Mouse (Mus musculus): Measurements from ENCODE around the gene Slc12a3. TPM values are rescaled to one million over a fixed set of nuclear protein-coding genes. Genes with fewer than 3 reads are reported as not detected.
A peak's percentile ranks its signal among the peaks of the same experiment; 100 is the strongest.
"Not testable (repeated sequence)": the region's sequence is repeated elsewhere in the genome, so short reads cannot be mapped to it uniquely, and the experiment has no call there.

Slc12a3 gene
- polyA plus RNA-seq, 1 experiment from 2014 or later: 0.19 TPM

DNA sequence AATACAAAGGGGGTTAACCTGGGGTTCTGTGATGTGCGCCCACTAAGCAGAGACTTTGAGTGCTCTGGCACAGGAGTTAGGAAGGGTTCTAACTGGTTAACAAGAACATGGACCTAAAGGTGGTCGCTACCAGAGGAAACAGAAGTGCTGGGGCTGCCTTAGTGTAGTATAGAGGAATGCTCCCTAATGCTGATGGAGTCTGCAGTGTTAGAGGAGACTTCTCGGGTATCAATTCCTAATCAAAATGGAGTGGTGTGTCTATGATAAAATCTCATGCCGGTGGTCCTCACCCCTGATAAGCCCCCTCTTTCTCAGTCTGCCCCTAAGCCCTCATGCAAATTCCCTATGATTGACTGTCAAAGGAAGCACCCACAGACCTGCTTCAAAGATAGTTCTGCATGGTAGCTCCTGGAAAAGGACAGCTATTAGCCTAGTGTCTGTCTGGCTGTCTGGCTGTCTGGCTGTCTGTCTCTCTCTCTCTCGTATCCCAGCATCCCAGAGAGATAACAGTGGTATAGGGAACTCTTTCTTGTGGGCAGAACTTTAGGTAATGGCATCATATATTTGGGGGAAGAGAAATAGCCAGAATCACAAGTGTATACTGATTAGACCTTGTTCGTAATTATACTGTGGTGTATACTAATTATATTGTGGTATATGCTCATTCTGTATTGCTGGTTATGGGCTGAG, 67.0 kb downstream of the Slc12a3 start:
- Histone ChIP-seq H3K4me1 (replicated peaks) (no peaks in the 10 kb centered on the region), H3K27ac (no peak overlapping the region), H3K4me2 (no peak overlapping the region), H3K4me3 (no peak overlapping the region), H3K27me3 (no peaks in the 10 kb centered on the region), H3K9ac (no peak overlapping the region), H3K36me3 (peaks cover 75% of the 10 kb centered on the region), H3K9me3 (no peaks in the 10 kb centered on the region)
- whole genome bisulfite sequencing: 88% methylated on average over 6 of the region's 6 CpGs
- no peak for ATAC-seq (ENCODE audit: low FRiP score)

DNA sequence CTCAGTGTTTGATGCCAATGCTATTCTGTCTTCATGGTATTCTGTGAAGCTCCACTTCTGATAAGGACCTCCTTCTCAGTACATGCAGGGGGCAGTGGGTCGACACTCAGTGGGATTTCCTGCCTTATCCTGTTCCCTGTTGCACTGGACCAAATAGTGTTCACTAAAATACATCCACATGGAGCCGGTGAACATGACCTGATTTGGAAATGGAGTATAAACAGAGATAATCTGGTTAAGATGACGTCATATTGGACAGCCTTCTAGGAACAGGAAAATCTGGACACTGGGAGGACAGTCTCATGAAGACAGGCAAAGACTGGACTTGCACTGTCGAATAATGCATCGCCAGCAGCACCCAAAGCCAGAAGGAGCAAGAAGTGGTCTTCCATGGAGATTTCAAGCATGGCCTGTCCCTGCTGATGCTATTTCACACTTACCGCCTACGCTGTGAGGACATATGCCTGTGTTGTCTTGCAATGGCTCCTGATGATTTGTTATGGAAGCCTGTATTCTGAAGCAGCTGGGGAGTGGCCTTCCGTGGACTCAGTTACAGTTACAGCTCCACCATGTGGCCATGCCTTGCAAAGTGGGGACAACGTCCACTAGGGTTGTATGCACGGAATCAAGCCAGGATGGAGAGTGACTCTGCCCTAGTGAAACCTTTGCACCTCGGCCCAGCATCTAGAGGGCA, 68.1 kb downstream of the Slc12a3 start:
- H3K9ac ChIP-seq: no peak overlapping the region
- H3K27me3 ChIP-seq: no peaks in the 10 kb centered on the region
- ATAC-seq (ENCODE audit: low FRiP score): peak; percentile 43; the same call in 1 of the 2 replicates
- no peaks in the 10 kb centered on the region for H3K9me3 ChIP-seq
- H3K4me1 ChIP-seq (replicated peaks): no peaks in the 10 kb centered on the region
- H3K36me3 ChIP-seq: peaks cover 64% of the 10 kb centered on the region
- no peak overlapping the region for H3K4me3 ChIP-seq
- no peak overlapping the region for H3K4me2 ChIP-seq
- 69% methylated on average over 11 of the region's 11 CpGs for WGBS
- H3K27ac ChIP-seq: no peak overlapping the region

DNA sequence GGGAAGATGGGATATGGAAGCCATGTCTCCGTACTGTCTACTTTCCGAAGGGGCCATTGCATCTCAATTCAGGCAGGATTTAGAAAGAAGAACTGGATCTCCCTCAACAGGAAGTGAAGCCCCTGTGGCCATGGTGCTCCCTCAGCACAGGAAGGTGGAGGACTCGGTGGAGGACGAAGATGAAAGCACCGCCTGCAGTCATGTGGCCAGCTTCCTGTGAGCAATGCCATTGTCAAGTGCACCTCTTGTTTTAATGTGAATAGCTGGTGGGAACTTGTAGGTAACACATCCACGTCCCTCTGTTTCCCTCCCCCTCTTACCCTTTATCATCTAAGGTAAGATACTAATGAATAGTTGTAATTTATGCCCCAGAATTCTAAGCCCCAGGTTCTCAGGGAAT, 69.6 kb downstream of the Slc12a3 start:
- peaks cover 51% of the 10 kb centered on the region for H3K36me3 ChIP-seq
- 86% methylated on average over 6 of the region's 6 CpGs for WGBS

DNA sequence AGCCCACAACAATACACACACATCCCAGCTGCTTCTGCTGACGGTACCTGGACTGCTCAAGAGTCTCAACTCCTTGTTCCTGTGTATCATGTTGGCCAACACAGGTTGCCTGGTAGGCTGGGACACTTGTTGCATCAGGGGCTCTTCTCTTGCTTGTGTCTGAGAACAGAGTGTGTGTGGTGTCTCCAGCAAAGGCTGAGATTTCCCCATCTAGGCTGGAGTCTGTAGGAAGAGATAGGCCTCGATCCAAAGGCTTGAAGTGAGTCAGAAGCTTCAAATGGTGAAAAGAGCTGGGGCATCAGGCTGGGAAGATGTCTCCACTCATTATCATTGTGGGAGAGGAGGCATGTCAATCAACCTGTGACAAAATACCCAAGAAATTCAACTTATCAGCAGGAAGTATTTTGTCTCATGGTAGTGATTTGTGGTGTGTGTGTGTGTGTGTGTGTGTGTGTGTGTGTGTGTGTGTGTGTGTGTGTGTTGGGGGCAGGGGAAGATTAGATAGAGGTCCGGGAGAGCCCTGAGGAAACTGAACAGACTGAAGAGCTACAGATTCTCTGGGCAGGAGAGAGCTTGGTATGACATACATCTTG, 70.5 kb downstream of the Slc12a3 start:
- ATAC-seq (ENCODE audit: low FRiP score): no peak
- Histone ChIP-seq H3K27me3 (no peaks in the 10 kb centered on the region), H3K27ac (no peak overlapping the region), H3K9me3 (no peaks in the 10 kb centered on the region), H3K9ac (no peak overlapping the region), H3K4me3 (no peak overlapping the region), H3K4me2 (no peak overlapping the region), H3K36me3 (peaks cover 44% of the 10 kb centered on the region), H3K4me1 (replicated peaks) (no peaks in the 10 kb centered on the region)
- 76% methylated on average over 3 of the region's 3 CpGs for WGBS

More for the DNA sequence above, 69.6 kb downstream of the Slc12a3 start:
- H3K4me1 ChIP-seq (replicated peaks): no peaks in the 10 kb centered on the region
- no peaks in the 10 kb centered on the region for H3K27me3 ChIP-seq
- H3K4me3 ChIP-seq: no peak overlapping the region
- no peak overlapping the region for H3K4me2 ChIP-seq
- no peak overlapping the region for H3K27ac ChIP-seq
- no peak for ATAC-seq (ENCODE audit: low FRiP score)
- no peaks in the 10 kb centered on the region for H3K9me3 ChIP-seq
- no peak overlapping the region for H3K9ac ChIP-seq

DNA sequence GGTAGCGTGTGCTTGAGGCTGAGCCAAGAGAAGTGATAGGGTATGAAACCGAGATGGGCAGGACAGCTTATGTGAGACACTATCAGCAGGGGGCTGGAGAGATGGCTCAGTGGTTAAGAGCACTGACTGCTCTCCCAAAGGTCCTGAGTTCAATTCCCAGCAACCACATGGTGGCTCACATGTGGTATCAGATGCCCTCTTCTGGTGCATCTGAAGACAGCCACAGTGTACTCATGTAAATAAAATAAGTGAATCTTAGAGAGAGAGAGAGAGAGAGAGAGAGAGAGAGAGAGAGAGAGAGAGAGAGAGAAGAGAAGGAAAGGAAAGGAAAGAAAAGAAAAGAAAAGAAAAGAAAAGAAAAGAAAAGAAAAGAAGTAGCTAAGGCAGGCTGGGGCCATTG, 71.0 kb downstream of the Slc12a3 start:
- not testable (repeated sequence) for H3K4me2 ChIP-seq; H3K9me3 ChIP-seq; H3K4me3 ChIP-seq; H3K9ac ChIP-seq; H3K27me3 ChIP-seq; H3K27ac ChIP-seq; ATAC-seq (ENCODE audit: low FRiP score); H3K4me1 ChIP-seq (replicated peaks)
- H3K36me3 ChIP-seq: peaks cover 39% of the 10 kb centered on the region
- 83% methylated on average over 2 of the region's 2 CpGs for WGBS

GRCm38 (mm10) chr8:94408443-94409080, 79.6 kb downstream of the Slc12a3 start:
- Histone ChIP-seq H3K9ac (no peak overlapping the region), H3K9me3 (no peaks in the 10 kb centered on the region), H3K4me1 (replicated peaks) (no peaks in the 10 kb centered on the region), H3K4me2 (no peak overlapping the region), H3K27ac (no peak overlapping the region), H3K4me3 (no peak overlapping the region), H3K36me3 (no peaks in the 10 kb centered on the region), H3K27me3 (no peaks in the 10 kb centered on the region)
- no peak for ATAC-seq (ENCODE audit: low FRiP score)
- WGBS: 72% methylated on average over 8 of the region's 8 CpGs

DNA sequence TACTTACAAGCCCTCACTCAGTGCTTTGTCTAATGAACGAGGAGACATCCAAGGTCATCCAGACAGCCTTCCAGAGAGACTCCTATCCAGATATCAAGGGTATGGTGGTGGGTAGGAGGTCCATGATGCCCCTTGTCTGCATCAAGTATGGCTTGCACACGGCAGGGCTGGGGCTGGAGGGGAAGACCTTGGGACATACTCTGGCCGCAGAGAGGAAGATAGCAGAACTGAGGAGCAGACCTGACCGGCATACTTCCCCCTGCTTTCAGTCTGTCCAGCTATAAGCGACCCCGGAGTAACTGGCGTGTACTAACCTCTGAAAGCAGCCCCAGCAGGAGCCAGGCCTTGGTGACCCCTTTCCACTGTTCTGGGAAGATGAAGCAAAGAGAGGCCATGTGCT, 80.5 kb downstream of the Slc12a3 start:
- Histone ChIP-seq H3K27ac (no peak overlapping the region), H3K4me3 (no peak overlapping the region), H3K27me3 (no peaks in the 10 kb centered on the region), H3K9ac (no peak overlapping the region), H3K36me3 (no peaks in the 10 kb centered on the region), H3K9me3 (no peaks in the 10 kb centered on the region), H3K4me2 (no peak overlapping the region), H3K4me1 (replicated peaks) (no peaks in the 10 kb centered on the region)
- 75% methylated on average over 7 of the region's 7 CpGs for WGBS
- no peak for ATAC-seq (ENCODE audit: low FRiP score)

GRCm38 (mm10) chr8:94412518-94412917, 83.5 kb downstream of the Slc12a3 start:
- Histone ChIP-seq H3K27ac (no peak overlapping the region), H3K9ac (no peak overlapping the region), H3K27me3 (no peaks in the 10 kb centered on the region), H3K4me3 (no peak overlapping the region), H3K4me1 (replicated peaks) (no peaks in the 10 kb centered on the region), H3K4me2 (no peak overlapping the region), H3K9me3 (no peaks in the 10 kb centered on the region), H3K36me3 (no peaks in the 10 kb centered on the region)
- 93% methylated on average over 6 of the region's 6 CpGs for WGBS
- no peak for ATAC-seq (ENCODE audit: low FRiP score)

DNA sequence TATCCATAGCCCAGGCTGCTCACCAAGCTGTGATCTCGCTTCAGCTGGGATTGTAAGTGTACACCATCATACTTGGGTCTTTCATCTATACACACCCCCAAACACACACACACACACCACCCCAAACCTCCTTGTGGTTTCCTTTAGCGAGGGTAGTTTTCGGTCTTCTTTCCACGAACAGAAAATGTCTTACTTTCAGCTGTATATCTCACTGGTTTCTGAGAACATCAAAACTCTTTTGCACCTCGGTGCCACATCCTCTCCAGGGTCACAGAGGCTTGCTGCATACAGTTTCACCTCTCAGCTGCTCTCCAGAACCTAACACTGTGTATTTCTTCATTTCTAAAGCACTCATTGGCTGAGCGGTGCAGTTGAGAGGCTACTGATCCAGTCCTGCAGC, 84.5 kb downstream of the Slc12a3 start:
- H3K4me1 ChIP-seq (replicated peaks): no peaks in the 10 kb centered on the region
- H3K9me3 ChIP-seq: no peaks in the 10 kb centered on the region
- WGBS: 93% methylated on average over 6 of the region's 6 CpGs
- no peaks in the 10 kb centered on the region for H3K27me3 ChIP-seq
- no peak for ATAC-seq (ENCODE audit: low FRiP score)
- no peak overlapping the region for H3K4me3 ChIP-seq
- no peak overlapping the region for H3K4me2 ChIP-seq
- no peak overlapping the region for H3K9ac ChIP-seq
- no peaks in the 10 kb centered on the region for H3K36me3 ChIP-seq
- H3K27ac ChIP-seq: no peak overlapping the region

DNA sequence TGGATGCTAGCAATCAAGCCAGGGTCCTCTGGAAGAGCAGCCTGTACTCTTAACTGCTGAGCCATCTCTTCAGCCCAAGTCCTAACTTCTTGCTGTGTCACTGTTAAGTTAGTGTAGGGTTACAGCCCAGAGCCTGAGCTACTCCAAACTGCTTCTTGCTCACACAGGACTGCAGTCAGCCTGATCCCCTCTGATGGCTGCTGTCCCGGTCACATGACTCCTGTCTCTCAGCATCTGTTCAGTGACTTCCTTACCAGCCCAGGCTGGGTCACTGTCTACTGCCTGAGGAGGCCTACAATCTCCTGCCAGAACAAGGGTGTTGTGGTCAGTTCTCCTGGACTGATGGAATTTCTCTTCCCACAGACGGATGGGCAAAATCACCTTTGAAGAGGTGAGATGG, 86.2 kb downstream of the Slc12a3 start:
- ATAC-seq (ENCODE audit: low FRiP score): no peak
- Histone ChIP-seq H3K36me3 (no peaks in the 10 kb centered on the region), H3K9ac (no peak overlapping the region), H3K27me3 (no peaks in the 10 kb centered on the region), H3K27ac (no peak overlapping the region), H3K9me3 (no peaks in the 10 kb centered on the region), H3K4me3 (no peak overlapping the region), H3K4me1 (replicated peaks) (no peaks in the 10 kb centered on the region), H3K4me2 (no peak overlapping the region)
- 80% methylated on average over 2 of the region's 2 CpGs for WGBS

All from hindbrain, embryonic 13.5 days (tissue).